Mouse (Mus musculus): Measurements from ENCODE around the gene Tmem135. TPM values are rescaled to one million over a fixed set of nuclear protein-coding genes. Genes with fewer than 3 reads are reported as not detected.

The Tmem135 gene
- polyA plus RNA-seq, 2 experiments = 12.4 to 18.6 TPM

GRCm38 (mm10) chr7:89177926-89178325, 226.1 kb downstream of the Tmem135 start:
- H3K27ac ChIP-seq (replicated peaks; ENCODE audit: low read depth, low read length) = no peak overlapping the region
- 0 out of 2 replicates have a peak, but pooled peaks cover 2% of the 10 kb centered on the region for H3K4me1 ChIP-seq (ENCODE audit: control insufficient read depth, insufficient read depth, low read length)
- H3K4me3 ChIP-seq (replicated peaks; ENCODE audit: low read length) = no peak overlapping the region
- DNase-seq (ENCODE audit: low spot score) = no peak
- no peaks in the 10 kb centered on the region for H3K36me3 ChIP-seq (ENCODE audit: control insufficient read depth, insufficient read depth, low read length)
- H3K9me3 ChIP-seq (ENCODE audit: control insufficient read depth, low read length) = no peaks in the 10 kb centered on the region
- no peak overlapping the region for H3K9ac ChIP-seq (ENCODE audit: low read depth, low read length, severe bottlenecking)
- H3K4me2 ChIP-seq (replicated peaks; ENCODE audit: low read depth, low read length, severe bottlenecking) = no peak overlapping the region
- no peak for ATAC-seq (ENCODE audit: low FRiP score, low read depth)
- no peak for TF ChIP-seq POLR2A (IDR thresholded peaks at IDR 0.05; ENCODE audit: borderline replicate concordance, extremely low read depth, insufficient read depth, insufficient read length)
- H3K27me3 ChIP-seq (ENCODE audit: control insufficient read depth, insufficient read depth, low read length) = no peaks in the 10 kb centered on the region

- DNase-seq (ENCODE audit: low spot score) (no peak), ATAC-seq (ENCODE audit: low FRiP score, low read depth) (no peak)
- no peaks in the 10 kb centered on the region for H3K36me3 ChIP-seq (ENCODE audit: control insufficient read depth, insufficient read depth, low read length)
- H3K4me1 ChIP-seq (ENCODE audit: control insufficient read depth, insufficient read depth, low read length) = 0 out of 2 replicates have a peak, but pooled peaks cover 7% of the 10 kb centered on the region
- no peak for TF ChIP-seq POLR2A (IDR thresholded peaks at IDR 0.05; ENCODE audit: borderline replicate concordance, extremely low read depth, insufficient read depth, insufficient read length)
- H3K27me3 ChIP-seq (ENCODE audit: control insufficient read depth, insufficient read depth, low read length) = no peaks in the 10 kb centered on the region
- H3K4me2 ChIP-seq (replicated peaks; ENCODE audit: low read depth, low read length, severe bottlenecking) = no peak overlapping the region
- WGBS = 91% methylated on average over 4 of the region's 4 CpGs
- no peaks in the 10 kb centered on the region for H3K9me3 ChIP-seq (ENCODE audit: control insufficient read depth, low read length)
- no peak overlapping the region for H3K27ac ChIP-seq (replicated peaks; ENCODE audit: low read depth, low read length)
- H3K9ac ChIP-seq (ENCODE audit: low read depth, low read length, severe bottlenecking) = no peak overlapping the region
- no peak overlapping the region for H3K4me3 ChIP-seq (replicated peaks; ENCODE audit: low read length)
Measured at GRCm38 (mm10) chr7:89174430-89174829, 229.6 kb downstream of the Tmem135 start.

- no peak for TF ChIP-seq POLR2A (IDR thresholded peaks at IDR 0.05; ENCODE audit: borderline replicate concordance, extremely low read depth, insufficient read depth, insufficient read length)
- WGBS = 71% methylated on average over 1 of the region's 1 CpGs
- Histone ChIP-seq H3K27ac (replicated peaks; ENCODE audit: low read depth, low read length) (no peak overlapping the region), H3K4me1 (ENCODE audit: control insufficient read depth, insufficient read depth, low read length) (0 out of 2 replicates have a peak, but pooled peaks cover 5% of the 10 kb centered on the region), H3K9ac (ENCODE audit: low read depth, low read length, severe bottlenecking) (no peak overlapping the region), H3K9me3 (ENCODE audit: control insufficient read depth, low read length) (no peaks in the 10 kb centered on the region), H3K4me2 (replicated peaks; ENCODE audit: low read depth, low read length, severe bottlenecking) (no peak overlapping the region), H3K27me3 (ENCODE audit: control insufficient read depth, insufficient read depth, low read length) (no peaks in the 10 kb centered on the region), H3K4me3 (replicated peaks; ENCODE audit: low read length) (no peak overlapping the region), H3K36me3 (ENCODE audit: control insufficient read depth, insufficient read depth, low read length) (no peaks in the 10 kb centered on the region)
- ATAC-seq (ENCODE audit: low FRiP score, low read depth) (no peak), DNase-seq (ENCODE audit: low spot score) (no peak)
Measured at GRCm38 (mm10) chr7:89173018-89173417, 231.0 kb downstream of the Tmem135 start.

GRCm38 (mm10) chr7:89171790-89172467, 232.1 kb downstream of the Tmem135 start:
- Histone ChIP-seq H3K27ac (replicated peaks; ENCODE audit: low read depth, low read length) (no peak overlapping the region), H3K9ac (ENCODE audit: low read depth, low read length, severe bottlenecking) (no peak overlapping the region)
- no peak for DNase-seq (ENCODE audit: low spot score)

GRCm38 (mm10) chr7:89168606-89169005, 235.4 kb downstream of the Tmem135 start:
- peak; percentile 66 for DNase-seq (ENCODE audit: low spot score)
- H3K4me3 ChIP-seq (replicated peaks; ENCODE audit: low read length) = no peak overlapping the region
- 26% methylated on average over 2 of the region's 2 CpGs for WGBS

More at GRCm38 (mm10) chr7:89171790-89172467, 232.1 kb downstream of the Tmem135 start:
- TF ChIP-seq POLR2A (IDR thresholded peaks at IDR 0.05; ENCODE audit: borderline replicate concordance, extremely low read depth, insufficient read depth, insufficient read length) = no peak
- no peak for ATAC-seq (ENCODE audit: low FRiP score, low read depth)
- Histone ChIP-seq H3K9me3 (ENCODE audit: control insufficient read depth, low read length) (no peaks in the 10 kb centered on the region), H3K4me3 (replicated peaks; ENCODE audit: low read length) (no peak overlapping the region), H3K27me3 (ENCODE audit: control insufficient read depth, insufficient read depth, low read length) (no peaks in the 10 kb centered on the region), H3K4me1 (ENCODE audit: control insufficient read depth, insufficient read depth, low read length) (0 out of 2 replicates have a peak, but pooled peaks cover 5% of the 10 kb centered on the region), H3K36me3 (ENCODE audit: control insufficient read depth, insufficient read depth, low read length) (no peaks in the 10 kb centered on the region), H3K4me2 (replicated peaks; ENCODE audit: low read depth, low read length, severe bottlenecking) (no peak overlapping the region)
- 79% methylated on average over 4 of the region's 4 CpGs for WGBS

More at GRCm38 (mm10) chr7:89168606-89169005, 235.4 kb downstream of the Tmem135 start:
- no peaks in the 10 kb centered on the region for H3K36me3 ChIP-seq (ENCODE audit: control insufficient read depth, insufficient read depth, low read length)
- H3K4me2 ChIP-seq (replicated peaks; ENCODE audit: low read depth, low read length, severe bottlenecking) = no peak overlapping the region
- no peak for ATAC-seq (ENCODE audit: low FRiP score, low read depth)
- H3K9me3 ChIP-seq (ENCODE audit: control insufficient read depth, low read length) = no peaks in the 10 kb centered on the region
- no peak overlapping the region for H3K9ac ChIP-seq (ENCODE audit: low read depth, low read length, severe bottlenecking)
- H3K27ac ChIP-seq (replicated peaks; ENCODE audit: low read depth, low read length) = no peak overlapping the region
- H3K27me3 ChIP-seq (ENCODE audit: control insufficient read depth, insufficient read depth, low read length) = no peaks in the 10 kb centered on the region
- 0 out of 2 replicates have a peak, but pooled peaks cover 5% of the 10 kb centered on the region for H3K4me1 ChIP-seq (ENCODE audit: control insufficient read depth, insufficient read depth, low read length)
- no peak for TF ChIP-seq POLR2A (IDR thresholded peaks at IDR 0.05; ENCODE audit: borderline replicate concordance, extremely low read depth, insufficient read depth, insufficient read length)
